Mouse (Mus musculus): ENCODE measurements around the gene Dlgap5.

- no peak for TF ChIP-seq CTCF (IDR thresholded peaks at IDR 0.05; ENCODE audit: control insufficient read depth, insufficient read depth, low read length)
- no peak for TF ChIP-seq POLR2A (IDR thresholded peaks at IDR 0.05; ENCODE audit: borderline replicate concordance, control insufficient read depth, low read depth, low read length)
Observed at GRCm38 (mm10) chr14:47369741-47370140, 48.5 kb downstream of the Dlgap5 start.

Data from bone marrow, adult 2 months (tissue).